Mouse (Mus musculus) G1E (cell line): ENCODE measurements at regions not wholly inside any gene's neighbourhood (a gene's known extent, or its start where the extent isn't known, plus 50 kb on each side); places are given as distances from the start of the nearest gene placed in this dataset.

Source experiments
- ATAC-seq: 2 replicates; pipeline ENCODE4 v1.8.0; 2016; ENCODE audit warnings: mild to moderate bottlenecking; ENCODE audit not compliant: insufficient number of reproducible peaks, poor library complexity, low FRiP score, severe bottlenecking; ENCODE audit errors: extremely low read depth
- DNase-seq: peaks from one replicate; pipeline ENCODE4 v3.0.0; 2012; ENCODE audit warnings: low spot score
- H3K27me3 ChIP-seq: 2 replicates; pipeline ENCODE4 v1.6.1; 2012; ENCODE audit warnings: mild to moderate bottlenecking, low read length, inconsistent platforms; ENCODE audit not compliant: insufficient read depth
- H3K36me3 ChIP-seq: replicated peaks from 2 replicates; pipeline ENCODE3; 2012; ENCODE audit warnings: mild to moderate bottlenecking, inconsistent platforms
- H3K4me1 ChIP-seq: 2 replicates; pipeline ENCODE4 v1.6.1; 2012; ENCODE audit warnings: low read depth, low read length, inconsistent platforms, mixed read lengths; ENCODE audit not compliant: insufficient read depth
- H3K4me3 ChIP-seq: 2 replicates; pipeline ENCODE4 v1.5.1; 2012; ENCODE audit warnings: low read depth, mild to moderate bottlenecking, inconsistent platforms, low read length, moderate library complexity, mixed read lengths
- H3K9me3 ChIP-seq: replicated peaks from 2 replicates; pipeline ENCODE4 v1.6.1; 2012; ENCODE audit warnings: inconsistent platforms
- CTCF ChIP-seq: IDR thresholded peaks from 2 replicates; pipeline ENCODE4 v1.5.1; 2012; ENCODE audit warnings: low read depth, low read length, inconsistent platforms, mixed read lengths
- GATA1 ChIP-seq: IDR thresholded peaks from 2 replicates; pipeline ENCODE4 v1.6.1; 2012; ENCODE audit warnings: borderline replicate concordance, low read length, inconsistent platforms, mixed read lengths
- GATA2 ChIP-seq: IDR thresholded peaks from 2 replicates; pipeline ENCODE4 v1.6.1; 2012; ENCODE audit warnings: low read depth, low read length, inconsistent platforms, borderline replicate concordance
- POLR2AphosphoS5 ChIP-seq: IDR thresholded peaks from 2 replicates; pipeline ENCODE4 v1.6.1; 2012; ENCODE audit warnings: low read depth, low read length, inconsistent platforms; ENCODE audit not compliant: insufficient replicate concordance
- TAL1 ChIP-seq: conservative IDR thresholded peaks from 2 replicates; pipeline ENCODE4 v1.6.1; 2012; ENCODE audit warnings: low read depth, low read length, inconsistent platforms, mixed read lengths

- Histone ChIP-seq H3K27me3 (no peaks in the 10 kb centered on the region), H3K4me1 (no peaks in the 10 kb centered on the region), H3K9me3 (peaks cover 48% of the 10 kb centered on the region), H3K4me3 (no peak overlapping the region), H3K36me3 (no peaks in the 10 kb centered on the region)
- DNase-seq (no peak), ATAC-seq (no peak)
- TF ChIP-seq POLR2AphosphoS5 (no peak), CTCF (no peak), GATA1 (no peak), GATA2 (no peak), TAL1 (no peak)
Measured at GRCm38 (mm10) chr1:127152840-127153239, 52.0 kb upstream of the Mgat5 start.

- Histone ChIP-seq H3K9me3 (peaks cover 57% of the 10 kb centered on the region), H3K4me3 (no peak overlapping the region), H3K36me3 (no peaks in the 10 kb centered on the region), H3K4me1 (no peaks in the 10 kb centered on the region), H3K27me3 (no peaks in the 10 kb centered on the region)
- no peak for TF ChIP-seq TAL1
- TF ChIP-seq GATA2: no peak
- TF ChIP-seq POLR2AphosphoS5: no peak
- no peak for TF ChIP-seq GATA1
- no peak for TF ChIP-seq CTCF
- DNase-seq (no peak), ATAC-seq (no peak)
Measured at GRCm38 (mm10) chr1:127135521-127135920, 69.3 kb upstream of the Mgat5 start.

DNA sequence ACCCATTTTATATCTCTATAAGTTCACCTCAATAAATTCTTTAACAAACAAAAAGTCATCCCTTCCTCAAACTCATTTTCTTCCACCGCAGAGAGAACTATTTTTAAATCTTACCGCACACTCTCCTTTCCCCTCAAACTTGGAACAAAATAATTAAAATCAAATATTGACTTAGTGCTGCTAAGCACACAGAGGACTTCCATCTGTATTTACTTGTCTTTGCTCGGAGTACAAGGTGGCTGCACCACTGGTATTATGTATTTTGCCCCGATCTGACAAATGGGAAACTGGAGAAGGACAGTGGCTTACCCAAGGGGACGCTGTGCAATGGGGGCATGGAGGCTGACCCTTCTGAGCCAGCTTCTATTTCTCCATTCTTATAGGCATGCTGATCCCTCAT lies 72.9 kb upstream of the Mgat5 start:
- ATAC-seq: no peak
- Histone ChIP-seq H3K4me1 (no peaks in the 10 kb centered on the region), H3K27me3 (no peaks in the 10 kb centered on the region)

DNA sequence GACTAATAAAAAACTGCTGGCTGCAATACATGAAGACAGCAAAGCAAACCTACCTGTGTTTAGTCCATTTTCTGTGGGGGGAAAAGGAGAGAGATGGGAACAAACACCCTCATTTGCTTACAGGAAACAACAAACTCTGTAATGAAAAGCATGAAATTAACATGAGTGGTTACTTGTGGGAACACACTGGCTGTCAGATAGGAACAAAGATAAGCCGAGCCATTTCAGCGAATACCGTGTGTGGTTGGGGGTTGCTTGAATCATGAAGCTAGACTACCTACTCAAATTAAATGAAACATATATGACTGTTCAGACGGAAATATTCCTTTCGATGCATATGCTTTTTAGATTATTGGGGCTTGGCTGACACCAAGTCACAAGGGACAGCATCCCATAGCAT lies 80.0 kb upstream of the Mgat5 start:
- ATAC-seq (no peak), DNase-seq (no peak)
- Histone ChIP-seq H3K36me3 (no peaks in the 10 kb centered on the region), H3K9me3 (peaks cover 31% of the 10 kb centered on the region), H3K4me1 (no peaks in the 10 kb centered on the region), H3K4me3 (no peak overlapping the region), H3K27me3 (no peaks in the 10 kb centered on the region)
- TF ChIP-seq POLR2AphosphoS5 (no peak), GATA1 (no peak), GATA2 (no peak), CTCF (no peak), TAL1 (no peak)

More for the DNA sequence above, 72.9 kb upstream of the Mgat5 start:
- H3K36me3 ChIP-seq: no peaks in the 10 kb centered on the region
- peaks cover 57% of the 10 kb centered on the region for H3K9me3 ChIP-seq
- DNase-seq: no peak
- TF ChIP-seq GATA1 (no peak), GATA2 (no peak), CTCF (no peak), TAL1 (no peak)
- no peak overlapping the region for H3K4me3 ChIP-seq

GRCm38 (mm10) chr1:127118019-127118418 lies 86.8 kb upstream of the Mgat5 start:
- TF ChIP-seq CTCF: no peak
- TF ChIP-seq POLR2AphosphoS5: no peak
- TF ChIP-seq GATA1: no peak
- no peak for TF ChIP-seq GATA2
- no peak for TF ChIP-seq TAL1
- H3K4me3 ChIP-seq: no peak overlapping the region
- no peaks in the 10 kb centered on the region for H3K27me3 ChIP-seq
- DNase-seq: no peak
- no peaks in the 10 kb centered on the region for H3K36me3 ChIP-seq
- H3K4me1 ChIP-seq: no peaks in the 10 kb centered on the region
- no peak for ATAC-seq
- peaks cover 41% of the 10 kb centered on the region for H3K9me3 ChIP-seq

GRCm38 (mm10) chr1:127107485-127107884 lies 97.3 kb upstream of the Mgat5 start:
- H3K4me1 ChIP-seq: no peaks in the 10 kb centered on the region
- H3K36me3 ChIP-seq: no peaks in the 10 kb centered on the region
- no peaks in the 10 kb centered on the region for H3K27me3 ChIP-seq
- DNase-seq: no peak
- peaks cover 58% of the 10 kb centered on the region for H3K9me3 ChIP-seq
- ATAC-seq: no peak
- no peak overlapping the region for H3K4me3 ChIP-seq
- no peak for TF ChIP-seq TAL1
- no peak for TF ChIP-seq GATA2
- no peak for TF ChIP-seq POLR2AphosphoS5
- TF ChIP-seq GATA1: no peak
- no peak for TF ChIP-seq CTCF

DNA sequence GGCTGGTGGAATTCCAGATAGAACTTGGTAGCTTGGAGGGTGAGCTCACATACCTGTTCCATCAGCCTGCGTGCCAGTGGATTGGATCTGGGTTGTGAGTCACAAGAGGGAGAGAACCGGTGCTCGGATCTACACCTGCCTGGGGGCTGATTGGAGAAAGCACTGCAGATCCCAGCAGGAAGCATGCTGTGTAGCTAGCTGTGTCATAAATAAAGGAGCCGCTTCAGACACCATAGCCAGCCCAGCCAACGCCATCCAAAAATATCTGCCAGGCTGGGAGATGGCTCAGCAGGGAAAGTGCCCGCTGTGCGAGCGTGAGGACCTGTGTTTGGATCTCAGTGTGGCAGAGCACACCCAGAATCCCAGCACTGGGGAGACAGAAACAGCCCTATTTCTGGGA lies 99.0 kb upstream of the Mgat5 start:
- Histone ChIP-seq H3K36me3 (no peaks in the 10 kb centered on the region), H3K9me3 (peaks cover 67% of the 10 kb centered on the region), H3K27me3 (no peaks in the 10 kb centered on the region), H3K4me1 (no peaks in the 10 kb centered on the region), H3K4me3 (no peak overlapping the region)
- DNase-seq (no peak), ATAC-seq (no peak)
- TF ChIP-seq GATA1 (no peak), POLR2AphosphoS5 (no peak)
